ENCODE assay signal across 8 mouse cellular contexts in genomic region chr2:165982512-165983389, GRCm38 (mm10). TPM values are rescaled to one million over a fixed set of nuclear protein-coding genes. Genes with fewer than 3 reads are reported as not detected.
DNase-seq lines count a peak whose midpoint lies in the region; ATAC-seq lines count a peak whose summit lies in the region.

No protein-coding gene starts in this region.

- DNase-seq in layer of hippocampus, adult 11-12 months (ENCODE audit: low spot score) = peak; percentile 62
- DNase-seq in layer of hippocampus, postnatal 25 days (ENCODE audit: extremely low spot score in 1 of 2, low spot score in 1 of 2) = no peak
- DNase-seq in adrenal gland, postnatal 36 days = peak; percentile 73 to 88
- peak; percentile 82 to 89 for DNase-seq in kidney, postnatal 4 days
- DNase-seq in urinary bladder, adult 2 months (ENCODE audit: low spot score) = peak; percentile 42

- WGBS in heart, embryonic 11.5 days (ENCODE audit: insufficient replicate concordance) = 46% methylated on average over 16 of the region's 16 CpGs
- whole genome bisulfite sequencing in midbrain, embryonic 15.5 days = 67% methylated on average over 16 of the region's 16 CpGs

- H3K27ac ChIP-seq in heart, embryonic 11.5 days (ENCODE audit: low read depth, low read length) = peak overlapping the region; percentile 59; the same call in 1 of the 2 replicates
- H3K27ac ChIP-seq in midbrain, embryonic 15.5 days = no peak overlapping the region

- H3K36me3 ChIP-seq in heart, embryonic 11.5 days (ENCODE audit: control insufficient read depth, insufficient read depth, low read length) = no peaks in the 10 kb centered on the region
- H3K36me3 ChIP-seq in midbrain, embryonic 15.5 days (replicated peaks) = no peaks in the 10 kb centered on the region

- H3K4me1 ChIP-seq in heart, embryonic 11.5 days (ENCODE audit: control insufficient read depth, insufficient read depth, low read length) = peaks cover 15% of the 10 kb centered on the region; the same call in 1 of the 2 replicates
- peaks cover 10% of the 10 kb centered on the region; the same call in 1 of the 2 replicates for H3K4me1 ChIP-seq in midbrain, embryonic 15.5 days

- H3K9me3 ChIP-seq in heart, embryonic 11.5 days (replicated peaks; ENCODE audit: control insufficient read depth, low read length) = 0 out of 2 replicates have a peak, but pooled peaks cover 3% of the 10 kb centered on the region
- no peaks in the 10 kb centered on the region for H3K9me3 ChIP-seq in midbrain, embryonic 15.5 days

- peak overlapping the region; percentile 42; the same call in 1 of the 2 replicates for H3K4me2 ChIP-seq in heart, embryonic 11.5 days
- H3K4me2 ChIP-seq in midbrain, embryonic 15.5 days = no peak overlapping the region

- H3K9ac ChIP-seq in heart, embryonic 11.5 days (ENCODE audit: low read depth, low read length) = no peak overlapping the region
- H3K9ac ChIP-seq in midbrain, embryonic 15.5 days = no peak overlapping the region

- ATAC-seq in heart, embryonic 11.5 days (replicated peaks; ENCODE audit: insufficient number of reproducible peaks, low FRiP score, low TSS enrichment) = peak; percentile 86
- ATAC-seq in monocyte, adult 5-6 weeks (replicated peaks; ENCODE audit: insufficient number of reproducible peaks, low FRiP score, low TSS enrichment, poor library complexity, severe bottlenecking) = peak; percentile 93
- ATAC-seq in midbrain, embryonic 15.5 days (replicated peaks) = no peak

- H3K27me3 ChIP-seq in heart, embryonic 11.5 days (ENCODE audit: control insufficient read depth, insufficient read depth, low read length) = no peaks in the 10 kb centered on the region
- H3K27me3 ChIP-seq in midbrain, embryonic 15.5 days (replicated peaks) = no peaks in the 10 kb centered on the region

- H3K4me3 ChIP-seq in heart, embryonic 11.5 days (ENCODE audit: low read depth, low read length) = no peak overlapping the region
- no peak overlapping the region for H3K4me3 ChIP-seq in midbrain, embryonic 15.5 days

RNA-seq across cellular contexts. Expression of gene Ncoa3, which starts 9.7 kb away (rescaled TPM):
- total RNA-seq in layer of hippocampus, postnatal 25 days (2021) = 10 to 100 TPM; 29.7 to 34.3 TPM
- 10 to 100 TPM; 24.6 to 42.8 TPM for total RNA-seq in adrenal gland, postnatal 36 days (2021)
- 14.2 and 15.6 TPM in 2 replicates for polyA plus RNA-seq in heart, embryonic 11.5 days (2014; fragmentation: Nextera tagmentation; extraction: Ambion mirVana)
- total RNA-seq in monocyte, adult 5-6 weeks (2017) = 73.0 to 105 TPM (median 76.8 TPM) in 3 replicates
- 34.9 and 36.8 TPM in 2 replicates for polyA plus RNA-seq in urinary bladder, adult 2 months (2012; rRNA removed)
- 16.6 and 16.7 TPM in 2 replicates for polyA plus RNA-seq in midbrain, embryonic 15.5 days (2015; fragmentation: Nextera tagmentation; extraction: Ambion mirVana)

Comparison
In these comparisons a context has a peak if more than half of its experiments do, and no peak if none do; other contexts are left out.
1. DNase-seq: peak in layer of hippocampus, adult 11-12 months (single experiment), adrenal gland, postnatal 36 days (2 of 2), kidney, postnatal 4 days (2 of 2) and urinary bladder, adult 2 months (single experiment); none in layer of hippocampus, postnatal 25 days (0 of 2).